Mouse (Mus musculus) left cerebral cortex, adult 9 months (tissue): ENCODE results near the gene Rimkla.
"Not testable (repeated sequence)": the region's sequence is repeated elsewhere in the genome, so short reads cannot be mapped to it uniquely, and the experiment has no call there.

Experiments used
- DNase-seq, 2 experiments: peaks; one replicate each; pipeline ENCODE4 v3.0.0; 2022; ENCODE audit warnings: low spot score in 2 of 2

Rimkla gene

DNA sequence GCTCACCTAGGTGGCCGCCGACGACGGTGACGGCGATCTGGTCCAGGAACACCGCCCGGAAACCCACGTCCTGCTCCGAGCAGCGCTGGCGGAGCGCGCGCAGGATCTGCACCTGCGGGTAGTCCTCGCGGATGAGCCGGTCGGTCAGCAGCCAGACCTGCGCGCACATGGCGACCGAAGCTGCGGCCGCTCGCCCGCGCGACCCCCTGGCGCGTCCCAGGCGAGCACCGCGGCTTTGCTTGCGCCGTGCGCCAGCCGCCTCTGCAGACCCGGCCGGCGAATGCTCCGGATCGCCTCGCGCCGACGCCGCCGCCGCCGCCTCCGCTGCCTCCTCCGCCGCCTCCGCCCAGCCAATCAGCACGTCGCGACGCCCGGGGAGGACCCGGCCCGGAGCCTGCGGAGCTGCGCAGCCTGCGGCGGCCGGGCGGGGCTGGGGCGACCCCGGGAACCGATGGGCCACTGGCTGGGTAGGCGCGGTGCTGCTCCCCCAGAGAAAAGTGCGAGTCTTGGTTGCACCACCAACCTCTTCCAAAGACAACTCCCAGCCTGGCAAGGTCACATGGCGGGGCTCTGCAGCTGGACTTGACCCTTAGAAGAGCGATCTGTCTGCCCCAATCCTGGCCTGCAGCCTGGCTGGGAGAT, at the start of gene Rimkla:
Rimkla (minus strand) TSS at position 338 of the 642 bp plus-strand sequence.
- DNase-seq: peak in 1 of 2 experiments; percentile 41

DNA sequence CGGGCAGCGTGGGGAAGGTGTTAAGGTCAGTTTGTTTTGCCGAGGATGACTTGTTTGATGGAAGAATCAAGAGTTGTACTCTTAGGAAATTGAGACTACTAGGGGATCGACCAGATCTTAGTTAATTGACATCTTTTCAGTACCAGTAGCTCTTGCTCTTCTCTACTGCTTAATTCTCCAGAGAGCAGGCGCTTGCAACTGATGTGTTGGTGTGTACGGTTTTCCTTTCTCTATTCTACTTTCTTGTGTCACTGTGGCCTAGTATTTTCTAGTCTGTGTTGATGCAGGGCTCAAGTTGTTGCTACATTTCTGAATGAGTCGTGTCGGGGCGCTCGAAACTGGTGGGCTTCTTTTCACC, 48.1 kb upstream of the Rimkla start:
- peak in 1 of 2 experiments; percentile 6 for DNase-seq

DNA sequence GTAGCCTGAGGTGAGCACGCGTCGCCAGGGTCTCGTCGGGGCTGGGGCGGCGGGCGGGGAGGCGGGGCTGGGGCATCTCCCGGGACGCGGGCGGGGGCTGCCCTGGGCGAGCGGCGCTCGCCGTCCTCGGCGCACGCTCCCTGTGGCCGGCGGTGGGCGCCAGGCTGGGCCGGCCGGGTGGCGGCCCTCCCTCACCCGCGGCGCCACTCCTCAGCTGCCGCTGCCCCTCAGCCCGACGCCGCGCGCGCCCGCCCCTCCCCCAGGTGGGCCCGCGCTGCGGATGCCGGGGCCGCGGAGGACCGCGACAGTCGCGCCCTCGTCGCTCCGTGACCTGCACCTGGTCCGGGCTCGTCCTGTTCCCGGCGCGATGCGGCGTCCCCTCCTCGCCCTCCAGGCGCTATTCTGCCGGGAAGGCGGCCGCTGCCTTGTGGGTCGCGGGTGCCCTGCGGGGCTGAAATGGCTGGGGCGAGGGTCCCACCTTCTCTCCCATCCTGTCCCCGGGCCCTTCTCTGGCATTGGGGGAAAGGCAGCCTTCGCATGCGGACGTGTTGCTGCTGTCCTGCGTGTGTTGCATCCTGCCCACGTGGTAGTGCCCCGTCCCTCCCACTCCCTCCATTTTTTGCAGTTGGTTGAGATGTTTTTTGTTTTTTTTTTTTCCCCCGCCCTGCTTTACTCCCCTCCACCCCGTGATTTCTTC, 47.6 kb upstream of the Rimkla start:
- DNase-seq: peak in 1 of 2 experiments; percentile 17

DNA sequence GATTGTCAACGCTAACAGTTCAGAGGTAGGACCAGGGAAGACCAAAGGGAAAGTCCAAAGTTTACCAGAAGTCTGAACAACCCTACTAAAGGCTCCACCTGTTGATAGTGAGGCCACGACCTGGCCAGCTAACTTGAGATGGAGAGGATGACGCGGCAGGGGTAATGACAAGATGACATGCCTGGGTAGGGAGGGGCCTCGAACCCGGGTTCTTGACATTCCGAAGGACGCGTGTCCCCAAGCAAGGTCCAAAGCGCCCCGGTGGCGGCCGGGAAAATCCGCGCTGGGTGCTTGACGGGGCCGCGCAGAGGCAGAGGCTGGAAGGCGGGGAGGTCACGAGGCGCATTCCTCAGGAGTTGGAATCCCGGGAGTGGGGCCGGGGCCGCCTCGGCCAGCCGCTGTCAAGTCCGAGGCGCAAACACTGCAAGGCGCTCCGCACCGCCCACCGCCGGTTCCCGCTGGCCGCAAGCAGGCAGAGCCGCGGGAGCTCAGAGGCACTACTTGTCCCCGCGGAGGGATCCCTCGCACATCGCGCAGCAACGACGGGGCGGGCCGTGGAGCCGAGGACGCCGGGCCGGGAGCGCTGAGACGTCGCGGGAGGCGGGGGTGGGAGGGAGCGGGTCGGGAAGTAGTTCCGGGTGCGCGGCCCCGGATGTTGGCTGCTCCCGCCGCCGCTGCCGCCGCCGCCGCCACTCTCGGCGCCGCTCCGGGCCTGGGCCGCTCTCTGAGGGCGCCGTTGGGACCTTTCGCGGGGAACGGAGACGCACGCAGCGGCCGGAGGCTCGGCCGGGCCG, 46.8 kb upstream of the Rimkla start, which contains the start of gene Frg2f1:
Frg2f1 (minus strand) TSS at position 499 of the 794 bp plus-strand sequence.
- DNase-seq: peak; percentile 73 to 93

DNA sequence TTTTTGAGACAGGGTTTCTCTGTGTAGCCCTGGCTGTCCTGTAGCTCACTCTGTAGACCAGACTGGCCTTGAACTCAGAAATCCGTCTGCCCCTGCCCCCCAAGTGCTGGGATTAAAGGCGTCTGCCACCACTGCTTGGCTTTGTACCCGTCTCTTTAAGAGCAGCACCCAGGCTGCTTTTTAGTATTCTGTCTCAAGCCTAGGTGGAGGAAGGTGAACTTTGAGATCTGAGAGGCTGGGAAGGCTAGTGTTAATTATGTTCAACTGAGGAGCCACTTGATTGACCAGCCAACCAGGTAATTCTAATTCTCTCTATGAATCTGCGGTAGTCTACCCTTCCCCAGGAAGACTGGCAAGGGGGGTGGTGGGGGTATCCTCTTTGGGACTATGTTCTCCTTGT, 45.0 kb upstream of the Rimkla start:
- no peak for DNase-seq

DNA sequence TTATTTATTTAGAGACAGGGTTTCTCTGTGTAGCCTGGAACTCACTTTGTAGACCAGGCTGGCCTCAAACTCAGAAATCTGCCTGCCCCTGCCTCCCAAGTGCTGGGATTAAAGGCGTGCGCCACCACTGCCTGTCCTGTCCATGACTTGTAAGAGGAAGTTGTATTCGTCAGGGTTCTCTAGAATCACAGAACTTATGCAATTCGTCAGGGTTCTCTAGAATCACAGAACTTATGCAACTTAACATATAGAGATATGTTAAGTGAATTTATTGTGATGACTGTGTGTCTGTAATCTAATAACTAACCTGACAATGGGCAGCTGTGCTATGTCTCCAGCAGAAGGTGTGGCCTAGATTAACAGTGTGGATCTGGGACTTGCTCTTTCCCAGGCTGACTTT, 44.2 kb upstream of the Rimkla start, which contains the start of gene Foxj3:
Foxj3 (plus strand) TSS at position 390 of the 400 bp plus-strand sequence.
- DNase-seq: not testable (repeated sequence)

DNA sequence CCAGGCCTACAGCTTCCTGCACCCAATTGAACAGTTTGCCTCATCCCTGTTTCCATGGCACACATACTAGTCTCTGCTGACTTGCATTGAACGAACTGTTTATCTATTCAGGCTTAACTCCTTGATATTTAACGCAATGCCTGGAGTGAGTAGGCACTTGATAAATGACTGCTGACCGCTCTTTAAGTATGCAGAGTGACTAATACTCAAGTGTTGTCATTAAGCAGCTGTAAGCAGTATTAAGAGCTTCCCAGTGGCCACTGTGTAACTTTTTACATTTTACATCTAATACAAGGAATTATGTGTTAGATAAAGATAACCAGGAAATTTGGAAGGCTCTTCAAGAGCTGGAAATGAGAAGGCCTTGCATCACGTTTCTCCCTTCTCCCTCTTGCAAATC, 42.7 kb upstream of the Rimkla start:
- no peak for DNase-seq

DNA sequence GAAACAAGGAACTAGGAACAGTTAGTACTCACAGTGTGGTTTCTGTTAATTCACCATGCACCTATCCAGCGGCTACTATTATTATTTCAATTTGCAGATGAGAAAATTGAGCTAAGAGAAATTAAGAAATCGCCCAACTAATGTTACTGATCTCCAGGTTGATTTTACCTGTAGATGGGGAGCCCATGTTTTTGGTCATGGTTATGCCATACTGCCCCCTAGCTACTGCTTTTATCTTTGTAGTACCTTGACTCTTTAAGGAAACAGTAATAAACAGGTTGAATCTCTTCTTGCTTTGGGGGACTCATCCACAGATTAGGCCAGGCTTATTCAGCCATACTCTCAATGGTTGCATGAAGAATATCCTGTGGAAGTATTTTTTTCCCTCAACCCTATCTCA, 39.4 kb upstream of the Rimkla start:
- DNase-seq: peak in 1 of 2 experiments; percentile 21

DNA sequence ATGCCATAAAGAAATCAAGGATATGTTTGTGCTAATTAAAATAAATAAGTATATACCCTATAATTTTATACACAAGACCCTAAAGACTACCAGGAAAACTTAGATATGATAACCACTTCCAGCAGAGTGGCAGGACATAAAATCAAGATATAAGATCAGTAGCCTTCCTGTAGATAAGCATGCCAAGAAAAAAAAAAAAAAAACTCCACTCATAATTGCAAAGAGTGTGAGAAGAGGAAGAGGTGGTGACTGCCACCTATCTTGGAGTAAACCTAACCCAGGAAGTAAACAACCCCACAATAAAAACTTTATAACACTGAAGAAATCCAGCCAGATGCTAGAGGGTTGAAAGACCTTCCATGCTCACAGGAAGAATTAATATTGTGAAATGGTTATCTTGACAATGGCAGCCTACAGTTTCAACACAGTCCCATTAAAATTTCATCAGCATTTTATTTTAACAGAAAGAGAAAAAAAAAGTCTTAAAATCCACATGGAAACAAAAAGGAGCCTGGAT, 34.0 kb upstream of the Rimkla start:
- no peak for DNase-seq

DNA sequence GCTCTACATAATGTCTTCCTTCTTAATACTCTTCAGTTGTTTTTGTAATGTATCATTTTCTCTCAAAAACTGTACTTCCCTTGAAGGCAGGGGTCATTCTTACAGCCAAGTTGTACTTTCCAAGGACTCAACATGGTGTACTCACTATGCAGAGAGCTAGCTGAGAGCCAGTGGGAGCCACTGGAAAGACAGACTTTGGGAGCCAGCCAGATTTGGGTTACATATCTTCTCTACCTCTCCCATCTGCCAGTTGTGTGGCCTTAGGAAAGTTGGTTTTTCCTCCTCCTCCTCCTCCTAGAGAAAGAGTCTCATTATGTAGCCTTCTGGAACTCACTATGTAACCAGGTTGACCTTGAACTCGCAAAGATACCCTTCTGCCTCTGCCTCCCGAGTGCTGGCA, 32.0 kb upstream of the Rimkla start:
- no peak for DNase-seq

DNA sequence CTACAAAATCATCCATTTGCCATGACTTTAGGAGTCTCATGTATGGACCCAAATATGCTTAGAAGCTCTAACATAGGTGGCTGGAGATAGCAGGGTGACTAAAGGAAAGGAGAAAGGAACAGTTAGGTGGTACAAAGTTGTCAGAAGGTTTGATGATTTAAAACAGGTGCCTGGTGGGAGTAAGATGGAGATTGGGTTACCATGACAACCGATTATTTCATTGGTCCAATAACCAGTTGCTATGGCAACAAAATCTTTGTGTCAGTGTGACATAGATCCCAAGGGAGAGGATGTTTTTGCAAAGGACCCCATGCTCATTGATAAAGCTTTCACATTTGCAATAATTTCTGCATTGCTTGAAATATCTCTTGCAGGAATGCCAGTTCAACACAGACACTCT, 31.6 kb upstream of the Rimkla start:
- DNase-seq: peak; percentile 11 to 39

DNA sequence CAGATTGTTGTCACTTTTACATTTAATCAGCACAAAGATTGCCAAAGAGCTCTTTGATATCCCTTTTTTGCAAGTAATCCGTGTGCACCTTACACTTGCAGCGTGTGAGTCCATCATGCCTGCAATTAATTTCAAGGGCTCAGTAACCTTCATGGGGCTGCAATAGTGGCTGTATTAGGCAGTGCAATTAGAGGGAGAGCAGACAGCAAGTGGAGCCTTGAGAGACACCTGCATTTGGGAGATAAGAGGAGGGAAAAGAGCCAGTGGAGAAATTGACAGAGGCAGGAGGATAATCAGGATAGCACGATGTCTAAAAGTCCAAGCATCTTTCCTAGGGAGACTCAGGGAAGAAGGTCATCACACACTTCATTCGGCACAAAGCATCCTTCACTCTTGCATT, 31.1 kb upstream of the Rimkla start:
- DNase-seq: no peak

DNA sequence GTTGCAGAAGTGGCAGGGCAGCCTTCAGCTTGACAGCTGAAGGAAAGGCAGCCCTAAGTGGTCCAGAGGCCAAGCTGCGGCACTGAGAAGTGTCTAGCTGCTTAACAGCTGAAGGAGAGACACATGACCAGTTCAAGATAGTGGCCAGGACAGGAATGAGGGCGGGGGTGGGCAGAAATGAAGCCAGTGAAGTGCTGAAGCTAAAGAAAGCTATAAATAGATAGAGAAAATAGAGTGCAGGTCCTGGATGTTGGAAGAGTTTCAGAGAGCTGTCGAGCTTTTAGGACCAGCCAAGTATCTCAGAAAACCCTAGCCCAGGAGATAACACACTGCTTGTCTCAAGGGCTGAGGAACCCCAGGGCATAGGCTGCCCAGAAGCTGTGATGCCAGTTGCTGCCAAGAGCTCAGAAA, 20.3 kb upstream of the Rimkla start:
- DNase-seq: no peak

DNA sequence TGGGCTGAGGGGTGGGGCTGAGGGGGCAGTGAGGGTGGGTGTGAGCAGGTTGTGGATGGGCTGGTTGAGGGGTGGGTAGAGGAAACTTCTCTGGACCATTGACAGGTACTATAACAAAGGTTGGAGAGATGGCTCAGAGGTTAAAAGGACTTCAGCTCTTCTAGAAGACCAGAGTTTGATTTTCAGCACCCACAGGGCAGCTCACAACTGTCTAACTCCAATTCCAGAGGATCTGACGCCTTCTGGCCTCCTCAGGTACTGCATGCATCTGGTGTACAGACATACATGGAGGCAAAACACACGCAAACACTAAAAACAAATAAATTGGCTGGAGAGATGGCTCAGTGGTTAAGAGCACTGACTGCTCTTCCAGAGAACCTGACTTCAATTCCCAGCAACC, 19.2 kb upstream of the Rimkla start:
- no peak for DNase-seq

DNA sequence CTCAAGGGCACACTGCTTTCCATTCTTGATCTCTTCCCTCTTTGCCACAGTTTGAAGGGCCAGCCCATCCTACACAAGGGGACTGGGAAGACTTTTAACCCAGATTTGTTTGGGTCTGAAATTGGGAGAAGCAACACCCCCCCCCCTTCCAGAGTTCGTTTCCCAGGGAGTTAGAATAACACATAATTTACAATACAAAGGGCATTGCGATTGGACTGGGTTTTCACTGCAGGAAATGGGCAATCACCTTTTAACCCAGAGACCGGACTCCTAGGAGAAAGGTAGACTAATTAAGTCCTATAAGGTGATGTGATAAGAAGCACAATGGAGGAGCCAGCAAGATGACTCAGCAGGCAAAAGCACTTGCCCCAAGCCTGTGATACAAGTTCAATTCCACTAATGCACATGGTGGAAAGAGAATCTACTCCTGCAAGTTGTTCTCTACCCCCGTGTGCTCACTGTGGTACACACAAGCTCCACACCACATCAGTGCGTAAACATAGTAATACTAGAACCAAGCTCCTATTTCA, 6.0 kb upstream of the Rimkla start:
- no peak for DNase-seq

DNA sequence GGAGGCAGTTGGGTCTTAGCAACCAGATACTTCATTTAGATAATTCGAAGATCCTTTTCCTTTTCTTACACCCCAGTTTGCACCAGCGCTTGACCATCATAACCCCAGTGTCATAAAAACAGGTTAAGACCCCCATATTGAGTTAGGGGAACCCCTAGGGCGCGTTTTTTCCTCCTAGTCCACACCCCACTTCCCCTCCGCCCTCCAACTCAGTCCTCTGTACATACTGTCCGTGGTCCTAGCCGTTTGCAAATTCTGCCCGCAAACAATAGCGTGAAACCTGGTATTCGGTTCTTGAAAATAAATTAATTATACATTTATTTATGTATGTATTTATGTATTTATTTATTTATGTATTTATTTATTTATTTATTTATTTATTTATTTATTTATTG, 502 bp upstream of the Rimkla start:
- DNase-seq: no peak

DNA sequence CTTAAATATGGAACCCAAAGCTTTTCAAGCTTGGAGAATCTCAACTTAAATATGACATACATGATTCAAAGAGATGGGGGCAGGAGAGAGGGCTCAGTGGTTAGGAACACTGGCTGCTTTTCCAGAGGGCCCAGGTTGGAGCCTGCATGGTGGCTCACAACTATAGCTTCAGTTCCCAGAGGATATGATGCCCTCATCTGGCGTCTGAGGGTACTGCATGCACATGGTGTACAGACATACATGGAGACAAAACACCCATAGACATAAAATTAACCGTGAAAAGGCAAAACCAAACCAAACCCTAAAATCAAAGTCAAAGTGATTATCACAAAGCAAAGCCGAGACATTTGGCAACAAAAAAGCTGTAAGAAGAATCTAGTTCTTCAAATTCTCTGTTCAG, 1.6 kb downstream of the Rimkla start:
- peak in 1 of 2 experiments; percentile 28 for DNase-seq

DNA sequence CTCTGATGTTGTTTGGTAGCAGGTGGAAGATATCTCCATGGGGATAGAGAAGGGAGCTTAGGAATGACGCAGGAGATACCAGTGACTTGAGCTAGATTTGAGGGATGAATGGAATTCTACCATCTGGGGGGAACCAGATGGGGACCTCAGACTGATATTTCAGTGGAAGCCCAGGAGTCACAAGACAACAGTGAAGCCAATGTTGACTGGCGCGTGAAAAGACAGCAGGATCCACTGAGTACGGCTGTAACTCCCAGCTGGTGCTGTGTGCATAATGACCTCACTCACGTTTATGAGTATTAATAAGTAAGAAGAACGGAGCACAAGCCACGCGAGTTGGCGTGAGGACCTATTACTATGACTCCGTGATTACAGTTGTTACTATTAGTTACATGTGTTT, 2.8 kb downstream of the Rimkla start:
- no peak for DNase-seq

DNA sequence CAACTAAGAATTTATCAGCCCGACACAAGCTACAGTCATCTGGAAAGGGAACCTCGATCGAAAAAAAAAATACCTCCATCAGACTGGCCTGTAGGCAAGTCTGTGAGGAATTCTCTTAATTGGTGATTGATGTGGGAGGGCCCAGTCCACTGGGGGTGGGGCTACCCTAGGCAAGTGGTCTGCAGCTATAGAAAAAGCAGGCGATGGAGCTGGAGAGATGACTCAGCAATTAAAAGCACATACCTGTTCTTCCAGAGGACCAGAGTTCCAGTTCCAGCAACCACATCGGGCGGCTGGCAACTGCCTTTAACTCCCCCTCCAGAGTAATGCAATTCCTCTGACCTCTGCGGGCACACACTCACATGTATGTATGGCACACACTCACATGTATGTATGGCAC, 7.5 kb downstream of the Rimkla start:
- DNase-seq: no peak

DNA sequence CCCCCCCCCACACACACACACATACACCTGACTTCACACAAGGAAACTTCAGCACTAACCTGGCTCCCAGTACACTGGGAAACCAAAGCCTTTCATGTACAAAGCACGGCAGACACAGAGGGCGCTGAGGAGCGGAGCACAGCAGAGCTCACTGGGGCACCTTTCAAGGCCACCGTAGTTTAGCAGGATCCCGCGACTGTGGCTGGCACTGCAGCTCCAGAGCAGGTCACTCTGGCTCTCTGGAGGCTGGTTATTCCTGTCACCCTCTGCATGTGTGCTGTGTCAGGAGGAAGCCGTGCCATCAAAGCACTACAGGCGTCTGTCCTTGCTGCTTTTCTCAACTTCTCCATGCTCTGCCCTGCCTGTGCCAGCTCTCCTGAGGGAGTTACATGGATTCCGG, 9.4 kb downstream of the Rimkla start:
- DNase-seq: no peak

DNA sequence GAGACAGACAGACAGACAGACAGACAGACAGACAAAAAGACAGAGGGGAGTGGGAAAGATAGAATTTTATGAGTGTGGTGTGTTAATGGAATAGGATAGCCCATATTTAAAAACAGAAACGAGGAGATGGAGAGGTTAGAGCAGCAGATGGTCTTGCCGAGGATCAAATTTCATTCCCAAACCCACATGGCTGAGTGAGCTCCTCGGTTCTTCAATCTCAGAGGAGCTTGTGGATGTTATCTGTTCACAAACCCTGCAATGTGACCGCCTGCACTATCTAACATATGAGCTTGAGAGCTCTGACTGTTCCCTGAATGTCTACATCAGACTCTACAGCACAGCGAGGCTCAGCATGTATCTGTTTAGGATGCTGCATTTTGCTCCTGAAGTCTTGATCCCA, 19.3 kb downstream of the Rimkla start:
- no peak for DNase-seq

DNA sequence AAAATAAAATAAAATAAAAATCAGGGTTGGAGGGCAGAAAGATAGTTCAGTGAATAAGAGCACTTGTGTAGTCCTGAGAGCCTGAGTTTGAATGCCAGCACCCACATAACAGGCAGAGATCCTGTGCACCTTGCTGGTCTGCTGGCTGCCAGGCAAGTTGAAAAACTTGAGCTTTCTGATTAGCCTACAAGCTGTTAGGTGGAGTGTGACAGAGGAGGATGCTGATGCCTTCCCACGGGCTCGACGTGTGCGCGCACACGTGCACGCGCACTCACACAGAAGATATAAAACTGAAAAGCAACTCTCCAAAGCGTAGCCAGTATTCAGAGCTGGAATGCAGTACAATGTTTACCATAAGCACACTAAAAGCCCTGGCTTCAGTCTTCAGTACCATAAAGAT, 19.9 kb downstream of the Rimkla start:
- no peak for DNase-seq
